Mouse (Mus musculus) CH12F3 (cell line): ENCODE data around the gene Cc2d1b.

Source experiments
- in situ Hi-C: fragments of 300-500 bp; cut with MboI; formaldehyde crosslinking; loops from 2 replicates; pipeline ENCODE4 v1.14.3; 2020; ENCODE audit warnings: low sequenced_read_pairs

Gene Cc2d1b

GRCm38 (mm10) chr4:108619587-108620341 lies at the start of gene Cc2d1b:
Cc2d1b (plus strand) TSS chr4:108619940.
- in situ Hi-C loops: no loop called here

DNA sequence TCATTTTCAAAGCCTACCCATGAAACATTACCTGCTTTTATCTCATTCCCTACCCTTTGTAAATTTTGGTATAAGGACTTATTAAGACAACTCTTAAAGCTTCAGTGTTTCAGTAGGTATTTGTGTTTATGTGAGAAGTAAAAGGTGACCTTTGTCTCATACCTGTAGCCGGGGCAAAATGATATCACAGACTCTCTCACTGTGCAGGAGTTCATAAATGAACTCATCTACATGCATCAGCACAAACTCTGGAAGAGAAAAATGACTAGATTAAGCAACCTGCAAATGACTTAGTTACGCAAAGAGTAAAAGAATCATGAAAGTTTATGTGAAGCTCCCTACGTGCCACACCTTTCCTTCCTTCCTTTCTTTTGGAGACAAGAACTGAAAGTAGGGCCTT lies 47.1 kb upstream of the Cc2d1b start:
- in situ Hi-C loops: no loop called here

- in situ Hi-C loops: no loop called here
Measured at GRCm38 (mm10) chr4:108578840-108579742, 40.6 kb upstream of the Cc2d1b start, which contains the start of the genes Prpf38a and Orc1. Prpf38a (minus strand) TSS chr4:108579336. Orc1 (plus strand) TSS chr4:108579423.

GRCm38 (mm10) chr4:108579743-108580411 lies 39.9 kb upstream of the Cc2d1b start:
- in situ Hi-C loops: no loop called here

- in situ Hi-C loops: no loop called here
Measured at GRCm38 (mm10) chr4:108593376-108593775, 26.4 kb upstream of the Cc2d1b start.

GRCm38 (mm10) chr4:108595785-108596184 lies 24.0 kb upstream of the Cc2d1b start:
- in situ Hi-C loops: no loop called here

- in situ Hi-C loops: no loop called here
Measured at GRCm38 (mm10) chr4:108598306-108598705, 21.4 kb upstream of the Cc2d1b start.

- in situ Hi-C loops: no loop called here
Measured at GRCm38 (mm10) chr4:108601870-108602269, 17.9 kb upstream of the Cc2d1b start.

- in situ Hi-C loops: no loop called here
Measured at GRCm38 (mm10) chr4:108608651-108609050, 11.1 kb upstream of the Cc2d1b start.

GRCm38 (mm10) chr4:108610935-108611334 lies 8.8 kb upstream of the Cc2d1b start:
- in situ Hi-C loops: no loop called here

GRCm38 (mm10) chr4:108618586-108618985 lies 1.2 kb upstream of the Cc2d1b start:
- in situ Hi-C loops: no loop called here

- in situ Hi-C loops: no loop called here
Measured at GRCm38 (mm10) chr4:108619165-108619564, 575 bp upstream of the Cc2d1b start.

DNA sequence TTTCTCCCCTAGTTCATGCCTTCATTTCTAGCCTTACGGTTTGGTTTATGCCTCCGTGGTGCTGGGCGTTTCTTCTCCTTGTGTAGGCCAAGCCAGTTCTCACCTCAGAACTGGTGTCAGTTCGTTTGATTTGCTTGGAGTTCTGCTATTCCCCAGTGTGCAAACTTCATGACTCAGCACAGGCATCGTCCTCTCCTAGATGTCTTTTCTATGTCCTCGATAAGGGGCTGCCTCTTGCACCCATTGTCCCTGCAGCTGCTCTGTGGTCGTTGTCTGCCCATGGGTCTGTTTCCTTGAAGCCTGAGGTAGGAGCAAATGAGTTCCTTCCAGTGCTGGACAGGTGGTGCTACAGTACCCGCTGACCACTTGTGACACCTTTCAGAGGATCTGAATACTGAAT lies 796 bp downstream of the Cc2d1b start:
- in situ Hi-C loops: no loop called here

- in situ Hi-C loops: no loop called here
Measured at GRCm38 (mm10) chr4:108621504-108621903, 1.8 kb downstream of the Cc2d1b start.

DNA sequence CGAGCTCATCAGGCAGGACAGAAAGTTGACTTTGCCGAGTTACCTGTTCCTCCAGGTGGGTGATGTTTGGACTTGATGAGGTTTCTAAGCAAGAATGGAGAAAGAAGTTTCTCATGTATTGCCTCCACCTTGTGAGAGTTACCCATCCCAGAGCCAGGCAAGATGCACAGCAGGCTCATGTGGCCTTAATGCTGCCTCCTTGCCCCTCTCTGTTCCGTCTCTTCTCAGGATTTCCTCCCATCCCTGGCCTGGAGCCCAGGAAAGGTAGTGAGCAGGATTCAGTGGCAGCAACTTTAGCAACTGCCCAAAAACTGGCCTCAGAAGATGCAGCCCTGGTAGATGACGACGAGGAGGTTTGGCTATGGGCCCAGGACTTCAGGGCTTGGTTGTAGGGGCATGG lies 7.3 kb downstream of the Cc2d1b start:
- in situ Hi-C loops: no loop called here

DNA sequence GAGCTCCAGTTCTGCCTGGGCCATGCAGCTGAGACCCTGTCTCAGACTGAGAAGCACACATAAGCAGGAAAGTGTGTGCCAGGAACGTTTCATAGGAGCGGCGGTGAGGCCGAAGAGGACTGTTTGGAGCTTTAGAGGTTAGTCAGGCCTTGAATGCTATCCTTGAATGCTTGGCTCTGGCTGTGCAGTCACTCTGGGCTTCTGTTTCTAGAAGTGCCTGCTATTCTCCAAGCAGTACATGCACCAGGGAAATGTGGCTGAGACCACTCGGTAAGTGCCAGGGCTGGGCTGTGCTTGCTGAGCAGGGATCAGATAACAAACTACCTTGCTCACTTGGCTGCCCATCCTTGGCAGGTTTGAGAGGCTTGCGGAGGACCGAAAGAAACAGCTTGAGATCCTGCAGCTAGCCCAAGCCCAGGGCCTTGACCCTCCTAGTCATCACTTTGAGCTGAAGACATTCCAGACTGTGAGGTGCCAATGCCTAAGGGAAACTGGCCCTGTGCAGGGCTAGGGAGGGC lies 9.7 kb downstream of the Cc2d1b start:
- in situ Hi-C loops: no loop called here

DNA sequence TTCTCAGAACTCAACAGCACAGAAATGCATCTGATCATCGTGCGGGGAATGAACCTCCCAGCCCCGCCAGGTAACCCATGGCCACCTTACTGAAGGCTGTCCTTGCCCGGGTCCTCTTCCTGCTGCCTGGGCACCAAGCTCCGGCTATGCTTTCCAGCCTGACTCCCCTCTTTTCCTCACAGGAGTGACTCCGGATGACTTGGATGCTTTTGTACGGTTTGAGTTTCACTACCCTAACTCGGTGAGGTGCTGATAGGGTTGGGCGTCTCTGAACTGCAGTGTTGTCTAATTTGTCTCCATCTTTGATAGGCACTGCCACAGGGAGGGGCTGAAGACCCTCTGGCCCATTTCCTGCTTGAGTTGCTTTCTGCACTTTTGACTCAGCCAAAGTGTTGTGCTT lies 10.4 kb downstream of the Cc2d1b start:
- in situ Hi-C loops: no loop called here

DNA sequence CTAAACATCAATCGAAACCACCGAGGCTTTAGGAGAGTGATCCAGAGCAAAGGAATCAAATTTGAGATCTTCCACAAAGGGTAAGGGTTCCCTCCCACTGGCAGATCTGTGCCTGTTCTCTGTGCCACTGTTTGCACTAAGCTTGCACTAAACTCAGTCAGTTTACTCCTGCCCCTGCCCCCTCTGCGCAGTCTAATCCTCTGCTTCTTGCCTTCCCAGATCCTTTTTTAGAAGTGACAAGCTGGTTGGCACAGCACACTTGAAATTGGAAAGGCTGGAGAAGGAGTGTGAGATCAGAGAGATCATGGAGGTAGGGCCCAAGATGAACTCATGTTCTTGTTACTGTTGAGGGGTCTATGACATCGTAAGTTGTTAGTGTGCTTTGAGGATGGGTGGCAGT lies 11.9 kb downstream of the Cc2d1b start:
- in situ Hi-C loops: no loop called here

DNA sequence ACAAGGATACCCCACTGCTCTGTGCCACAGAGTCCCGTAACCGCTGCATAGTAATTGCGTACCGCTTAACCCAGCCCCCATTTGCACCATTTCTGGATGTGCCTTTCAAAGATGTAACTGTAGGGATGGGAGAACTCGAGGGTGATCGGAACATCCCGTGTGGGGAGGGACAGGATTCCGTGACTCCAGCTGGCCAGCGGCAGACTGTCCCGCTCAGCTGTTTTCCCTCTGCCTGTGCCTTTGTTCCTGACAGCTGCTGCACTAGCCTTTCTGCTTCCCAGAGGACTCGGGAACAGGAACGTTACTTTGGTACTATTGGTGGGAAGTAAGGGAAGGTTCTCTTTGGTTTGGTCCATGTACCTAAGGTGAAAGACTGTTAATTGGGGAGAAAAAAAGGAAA lies 14.0 kb downstream of the Cc2d1b start:
- in situ Hi-C loops: no loop called here

- in situ Hi-C loops: no loop called here
Measured at GRCm38 (mm10) chr4:108634696-108635095, 15.0 kb downstream of the Cc2d1b start.

DNA sequence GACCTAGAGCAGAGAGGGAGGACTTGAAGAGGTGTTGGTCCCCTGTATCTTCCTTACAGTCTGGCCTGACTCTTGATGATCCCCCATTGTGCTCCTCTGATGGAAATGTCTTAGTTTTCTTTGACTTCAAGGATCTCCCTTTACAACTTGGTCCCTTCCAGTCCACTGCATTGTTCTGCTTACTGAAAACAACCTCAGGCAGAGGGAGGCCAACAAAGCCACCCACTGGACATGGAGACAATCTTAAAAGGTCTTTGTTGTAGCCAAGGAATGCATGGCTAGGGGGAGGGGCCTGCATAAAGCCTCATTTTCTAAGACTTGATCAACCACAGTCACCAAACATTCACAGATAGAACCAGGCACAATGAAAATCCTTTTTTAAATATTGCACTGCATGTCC lies 15.4 kb downstream of the Cc2d1b start:
- in situ Hi-C loops: no loop called here
